Mouse (Mus musculus): Measurements from ENCODE around the gene Ptcra.
"Not testable (repeated sequence)": the region's sequence is repeated elsewhere in the genome, so short reads cannot be mapped to it uniquely, and the experiment has no call there.

Gene Ptcra

DNA sequence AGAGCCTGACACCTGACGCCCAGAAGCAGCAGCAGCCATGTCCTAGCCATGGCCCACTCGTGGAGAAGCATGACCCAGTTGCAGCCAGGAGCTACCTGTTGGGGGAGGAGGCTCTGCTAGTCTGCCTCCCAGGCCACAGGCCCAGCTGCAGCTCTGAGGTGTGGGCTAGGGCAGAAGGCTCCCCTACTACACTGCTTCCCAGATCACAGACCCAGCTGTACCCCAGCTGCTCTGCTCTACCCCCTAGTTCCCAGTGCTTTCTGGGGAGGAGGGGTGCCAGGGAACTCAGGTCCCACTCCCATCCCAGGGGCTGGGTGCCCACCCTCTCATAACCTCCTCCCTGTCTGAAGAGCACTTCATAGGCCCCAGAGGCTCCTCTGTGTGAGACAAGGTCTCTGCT lies at the start of gene Ptcra:
Ptcra (minus strand) TSS at position 169 of the 400 bp plus-strand sequence.
- no peak for DNase-seq (ENCODE audit: low read depth, low spot score)

GRCm38 (mm10) chr17:46812442-46812841 lies 48.9 kb upstream of the Ptcra start:
- DNase-seq (ENCODE audit: low read depth, low spot score) = no peak

DNA sequence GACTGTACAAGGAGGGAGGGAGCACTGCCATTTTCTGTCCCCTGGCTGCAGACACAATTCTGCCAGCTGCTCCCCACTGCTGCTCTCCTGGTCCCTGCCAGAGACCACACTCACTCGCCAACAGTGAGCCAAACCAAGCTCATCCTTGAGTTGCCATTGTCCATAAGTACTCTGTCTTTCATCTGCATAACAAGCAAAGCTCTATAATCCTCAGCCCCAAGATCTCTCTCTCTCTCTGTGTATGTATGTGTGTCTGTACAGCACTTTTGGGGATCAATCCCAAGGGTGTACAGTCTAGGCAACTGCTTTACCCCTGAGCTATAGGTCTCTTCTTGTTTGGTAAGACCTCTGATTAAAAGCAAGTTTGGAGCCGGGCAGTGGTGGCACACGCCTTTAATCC lies 47.2 kb upstream of the Ptcra start:
- no peak for DNase-seq (ENCODE audit: low read depth, low spot score)

- no peak for DNase-seq (ENCODE audit: low read depth, low spot score)
Observed at GRCm38 (mm10) chr17:46809131-46809830, 45.8 kb upstream of the Ptcra start.

DNA sequence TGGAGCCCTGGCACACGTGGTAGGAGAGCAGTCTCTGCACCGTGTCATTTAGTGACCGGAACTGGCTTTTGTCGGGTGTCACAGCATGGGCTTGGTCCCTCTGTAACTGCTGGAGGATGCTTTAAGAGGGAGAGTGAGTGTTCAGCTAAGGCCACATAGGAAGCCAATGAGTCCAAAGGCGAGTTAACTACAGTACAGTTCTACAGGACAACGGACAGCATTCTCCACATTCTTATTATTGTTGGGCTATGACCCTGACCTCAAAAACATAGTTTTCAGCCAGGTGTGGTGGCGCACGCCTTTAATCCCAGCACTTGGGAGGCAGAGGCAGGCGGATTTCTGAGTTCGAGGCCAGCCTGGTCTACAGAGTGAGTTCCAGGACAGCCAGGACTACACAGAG lies 44.9 kb upstream of the Ptcra start:
- DNase-seq (ENCODE audit: low read depth, low spot score) = no peak

GRCm38 (mm10) chr17:46801761-46802160 lies 38.2 kb upstream of the Ptcra start:
- no peak for DNase-seq (ENCODE audit: low read depth, low spot score)

DNA sequence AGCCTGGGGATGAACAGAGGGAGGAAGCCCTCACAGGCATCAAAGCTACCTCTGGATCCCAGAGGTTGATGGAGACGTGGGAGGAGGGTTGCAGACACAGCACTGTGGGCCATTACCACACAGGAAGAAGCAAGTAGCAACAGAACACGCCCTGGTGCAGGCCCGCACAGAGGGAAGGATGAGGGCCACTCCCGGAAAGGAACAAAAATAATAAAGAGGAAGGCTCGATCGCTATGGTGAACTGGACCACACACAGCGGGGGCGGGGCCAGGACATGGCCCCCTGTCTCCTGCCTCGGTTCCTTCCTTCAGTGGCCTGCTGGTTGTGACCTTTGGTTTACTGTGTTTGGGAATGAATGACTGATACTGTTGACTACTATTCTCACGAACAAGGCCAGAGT lies 36.2 kb upstream of the Ptcra start:
- DNase-seq (ENCODE audit: low read depth, low spot score) = no peak

DNA sequence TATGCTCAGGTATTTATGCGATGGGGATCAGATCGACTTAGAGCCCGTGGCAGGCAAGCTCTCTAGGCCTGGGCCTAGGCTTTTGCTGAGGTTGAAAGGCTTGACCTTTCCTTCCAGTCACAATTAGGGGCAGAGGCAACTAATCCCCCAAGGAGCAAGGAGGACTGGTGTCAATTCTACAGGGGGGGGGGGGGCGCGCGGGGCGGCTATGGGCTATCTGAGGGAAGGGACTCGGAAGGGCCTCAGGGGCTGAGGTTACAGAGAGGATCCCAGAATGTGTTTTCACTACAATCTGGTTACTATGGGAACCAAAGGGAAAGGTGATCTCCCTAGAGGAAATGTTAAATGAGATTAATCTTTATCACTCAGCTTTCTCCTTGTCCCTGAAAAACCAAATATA lies 33.9 kb upstream of the Ptcra start:
- DNase-seq (ENCODE audit: low read depth, low spot score) = no peak

DNA sequence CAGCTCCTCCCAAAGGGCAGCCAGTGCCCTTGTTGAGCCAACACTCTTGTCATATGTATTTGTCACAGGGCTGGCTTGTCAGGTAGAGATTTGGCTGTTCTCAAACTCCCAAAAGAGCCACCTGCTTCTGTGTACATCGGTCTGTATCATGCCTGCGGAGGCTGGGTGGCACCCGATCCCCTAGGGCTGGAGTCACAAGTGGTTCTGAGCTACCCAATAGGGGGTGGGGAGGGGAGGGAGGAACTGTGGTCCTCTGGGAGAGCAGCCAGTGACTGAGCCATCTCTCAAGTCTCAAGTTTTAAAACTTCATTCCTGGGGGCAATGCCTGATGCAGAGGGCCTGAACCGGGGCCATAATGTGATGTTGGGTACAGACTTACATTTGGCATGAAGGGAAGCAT lies 33.2 kb upstream of the Ptcra start:
- no peak for DNase-seq (ENCODE audit: low read depth, low spot score)

GRCm38 (mm10) chr17:46792963-46793362 lies 29.5 kb upstream of the Ptcra start:
- no peak for DNase-seq (ENCODE audit: low read depth, low spot score)

GRCm38 (mm10) chr17:46787974-46788373 lies 24.5 kb upstream of the Ptcra start:
- not testable (repeated sequence) for DNase-seq (ENCODE audit: low read depth, low spot score)

GRCm38 (mm10) chr17:46786952-46787351 lies 23.4 kb upstream of the Ptcra start:
- no peak for DNase-seq (ENCODE audit: low read depth, low spot score)

GRCm38 (mm10) chr17:46783222-46783565 lies 19.7 kb upstream of the Ptcra start:
- DNase-seq (ENCODE audit: low read depth, low spot score) = no peak

DNA sequence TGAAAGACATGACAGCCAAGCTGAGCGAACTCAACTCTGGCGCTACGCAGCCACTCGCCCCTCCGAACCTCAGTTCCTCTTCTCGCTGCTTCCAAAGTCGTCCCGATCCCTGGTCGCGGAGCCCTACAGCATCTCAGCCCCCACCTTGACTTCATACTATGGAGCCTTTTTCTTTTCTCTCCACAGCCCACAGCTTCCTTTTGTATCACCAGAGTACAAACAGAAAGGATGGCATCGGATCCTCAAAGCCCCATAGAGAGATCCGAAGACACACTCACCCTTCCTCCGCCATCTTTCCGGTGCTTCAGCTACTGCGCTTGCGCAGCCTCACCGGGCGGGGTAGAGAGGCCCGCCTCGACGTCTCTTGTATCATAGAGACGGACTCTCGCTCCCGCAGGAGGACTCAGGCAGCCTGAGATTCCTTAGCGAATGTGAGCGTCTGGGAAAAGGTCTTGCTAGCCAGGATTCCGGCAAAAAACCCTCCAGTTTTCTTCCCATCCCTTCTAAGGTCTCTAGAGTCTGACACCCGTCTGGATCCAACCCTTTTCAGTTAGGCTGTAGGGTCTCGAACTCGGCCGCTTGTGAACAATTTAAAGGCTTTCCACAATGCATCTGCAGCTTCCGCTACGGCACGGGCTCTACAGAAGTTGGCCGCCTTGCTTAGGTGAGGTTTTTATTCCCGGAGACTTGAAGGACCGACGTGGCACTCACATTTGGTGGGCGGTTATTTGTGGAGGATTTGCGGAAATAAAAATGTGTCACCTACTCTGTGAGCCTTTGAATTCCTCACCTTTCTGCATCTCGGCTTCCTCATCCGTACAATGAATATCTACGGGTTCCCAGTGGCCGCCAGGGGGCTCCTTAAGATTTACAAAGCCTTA lies 19.1 kb upstream of the Ptcra start, which contains the start of gene Rpl7l1:
Rpl7l1 (minus strand) TSS at position 332 of the 881 bp plus-strand sequence.
- peak; percentile 97 for DNase-seq (ENCODE audit: low read depth, low spot score)

- no peak for DNase-seq (ENCODE audit: low read depth, low spot score)
Observed at GRCm38 (mm10) chr17:46781876-46782275, 18.4 kb upstream of the Ptcra start.

GRCm38 (mm10) chr17:46776087-46776486 lies 12.6 kb upstream of the Ptcra start:
- no peak for DNase-seq (ENCODE audit: low read depth, low spot score)

GRCm38 (mm10) chr17:46775070-46775469 lies 11.6 kb upstream of the Ptcra start:
- no peak for DNase-seq (ENCODE audit: low read depth, low spot score)

- DNase-seq (ENCODE audit: low read depth, low spot score) = no peak
Observed at GRCm38 (mm10) chr17:46774131-46774472, 10.6 kb upstream of the Ptcra start.

DNA sequence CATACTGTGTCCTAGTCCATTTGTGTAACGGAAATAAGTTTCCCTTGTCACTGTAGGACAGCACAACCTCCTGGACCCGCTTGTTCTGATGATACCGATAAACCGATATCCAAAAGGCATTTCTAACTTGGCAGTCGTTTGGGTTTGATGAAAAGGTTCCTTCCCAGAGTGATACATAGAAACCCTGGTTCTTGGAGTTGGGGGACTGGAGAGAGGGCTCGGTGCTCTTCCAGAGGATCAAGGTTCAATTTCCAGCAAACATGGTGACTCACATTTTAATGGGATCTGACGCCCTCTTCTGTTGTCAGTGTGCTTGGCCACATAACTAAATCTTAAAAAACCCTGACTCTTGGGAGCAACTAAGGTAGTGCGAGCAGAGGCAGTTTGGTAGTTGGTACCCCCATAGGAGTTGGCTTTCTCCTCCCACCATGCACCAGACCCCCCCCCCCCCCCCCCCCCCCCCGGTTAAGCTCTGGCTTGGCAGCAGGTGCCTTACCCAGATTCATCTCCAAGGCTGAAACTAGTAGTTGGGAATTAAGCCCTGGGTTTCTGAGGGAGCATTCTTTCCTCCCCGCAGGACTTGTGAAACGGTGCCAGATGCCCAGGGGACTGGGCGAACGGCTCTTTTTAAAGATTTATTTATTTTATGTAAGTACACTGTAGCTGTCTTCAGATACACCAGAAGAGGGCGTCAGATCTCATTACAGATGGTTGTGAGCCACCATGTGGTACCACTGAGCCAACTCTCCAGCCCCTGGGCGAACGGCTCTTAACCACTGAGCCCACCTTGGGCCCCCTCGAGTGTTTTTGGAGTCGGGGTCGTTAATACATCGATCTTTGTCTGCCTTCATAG lies 10.0 kb upstream of the Ptcra start:
- peak; percentile 76 for DNase-seq (ENCODE audit: low read depth, low spot score)

DNA sequence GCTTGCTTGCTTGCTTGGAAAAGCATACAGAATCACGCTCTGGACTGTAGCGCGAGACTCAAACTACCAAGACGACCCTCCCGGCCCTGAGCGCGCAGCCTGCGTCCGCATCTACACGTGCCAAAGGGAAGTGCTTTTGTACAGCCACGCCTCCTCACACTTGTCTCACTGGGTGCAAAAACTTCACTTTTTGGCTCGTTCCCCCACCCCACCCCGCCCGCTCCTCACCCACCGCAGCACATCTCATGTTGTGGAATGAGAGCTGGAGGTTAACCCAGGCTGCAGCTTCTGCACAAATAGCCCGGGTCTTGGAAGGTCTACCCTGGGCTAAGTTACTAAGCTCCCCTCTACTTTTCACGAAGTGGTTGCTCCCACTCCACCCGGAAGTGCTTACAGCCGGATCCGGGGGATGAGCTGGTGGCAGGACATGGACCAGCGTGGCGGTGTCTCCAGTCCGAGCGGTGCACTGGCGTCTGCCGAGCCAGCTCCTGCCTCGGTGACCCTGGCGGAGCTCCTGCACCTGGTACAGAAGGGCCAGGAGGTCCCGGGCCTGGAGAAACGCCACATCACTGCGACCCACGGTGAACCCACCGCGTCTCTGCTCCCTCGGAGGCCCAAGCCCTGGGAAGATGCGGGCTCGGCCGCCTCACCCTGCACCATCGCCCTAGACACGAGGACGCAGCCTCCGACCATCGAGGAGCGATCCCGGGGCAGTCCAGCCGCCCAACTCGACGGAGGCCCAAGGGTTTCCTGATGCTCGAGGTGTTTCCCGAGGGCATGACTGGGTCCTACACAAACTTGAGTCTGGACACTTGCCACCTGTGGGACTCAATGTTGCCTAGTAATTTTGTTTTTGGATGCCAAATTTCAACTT lies 9.1 kb upstream of the Ptcra start, which contains the start of gene 2310039H08Rik:
2310039H08Rik (plus strand) TSS at position 232 of the 874 bp plus-strand sequence.
- peak; percentile 95 for DNase-seq (ENCODE audit: low read depth, low spot score)

DNA sequence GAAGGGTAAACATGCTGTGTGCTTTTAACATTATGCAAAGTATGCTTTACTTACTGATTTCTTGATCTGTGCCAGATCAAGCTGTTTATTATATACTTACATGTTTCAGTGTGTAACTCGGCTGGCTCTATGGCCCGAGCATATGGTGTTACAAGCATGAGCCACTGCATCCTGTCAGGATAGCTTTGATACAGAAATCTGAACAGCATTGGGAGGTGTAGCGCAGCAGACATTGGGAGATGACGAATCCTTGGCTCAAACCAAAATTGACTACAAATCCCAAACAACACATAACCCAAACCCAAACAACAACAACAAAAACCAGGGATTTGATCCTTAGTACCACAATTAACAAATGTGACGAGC lies 8.5 kb upstream of the Ptcra start:
- no peak for DNase-seq (ENCODE audit: low read depth, low spot score)

All from A20 (cell line).